Mouse (Mus musculus): ENCODE data around the gene Gm49396. TPM values are rescaled to one million over a fixed set of nuclear protein-coding genes. Genes with fewer than 3 reads are reported as not detected.

Gene Gm49396
- polyA plus RNA-seq, 2 experiments, result 5.0 to 7.3 TPM

DNA sequence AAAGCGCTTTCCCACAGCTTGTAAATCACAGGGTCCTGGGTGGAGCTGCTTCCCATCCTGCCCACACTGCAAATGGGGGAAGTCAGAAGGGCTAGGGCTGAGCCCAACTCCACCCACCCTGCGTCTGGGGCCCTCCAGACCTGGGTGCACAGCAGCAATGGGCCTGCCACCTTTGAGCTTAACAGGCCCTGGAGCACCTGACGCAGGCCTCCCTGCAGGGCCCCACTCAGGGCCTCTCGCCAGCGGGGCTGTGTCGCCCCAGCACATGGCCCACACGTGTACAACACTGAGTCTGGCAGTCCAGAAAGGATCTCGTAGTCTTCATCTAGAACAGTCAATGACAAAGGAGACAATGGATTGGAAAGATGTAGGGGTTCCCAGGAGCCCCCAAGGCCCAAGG lies 16.8 kb downstream of the Gm49396 start:
- WGBS, result 92% methylated on average over 8 of the region's 8 CpGs
- Histone ChIP-seq H3K4me3 (replicated peaks; ENCODE audit: low read length) (no peak overlapping the region), H3K36me3 (ENCODE audit: control insufficient read depth, insufficient read depth, low read length) (peaks cover 100% of the 10 kb centered on the region), H3K4me1 (ENCODE audit: control insufficient read depth, insufficient read depth, low read length) (no peaks in the 10 kb centered on the region), H3K9me3 (ENCODE audit: control insufficient read depth, low read length) (no peaks in the 10 kb centered on the region), H3K27me3 (ENCODE audit: control insufficient read depth, insufficient read depth, low read length) (no peaks in the 10 kb centered on the region), H3K9ac (ENCODE audit: low read depth, low read length, severe bottlenecking) (no peak overlapping the region), H3K4me2 (replicated peaks; ENCODE audit: low read depth, low read length, severe bottlenecking) (no peak overlapping the region), H3K27ac (replicated peaks; ENCODE audit: low read depth, low read length) (no peak overlapping the region)
- TF ChIP-seq POLR2A (IDR thresholded peaks at IDR 0.05; ENCODE audit: borderline replicate concordance, extremely low read depth, insufficient read depth, insufficient read length), result no peak
- DNase-seq (ENCODE audit: low spot score) (no peak), ATAC-seq (ENCODE audit: low FRiP score, low read depth) (no peak)

DNA sequence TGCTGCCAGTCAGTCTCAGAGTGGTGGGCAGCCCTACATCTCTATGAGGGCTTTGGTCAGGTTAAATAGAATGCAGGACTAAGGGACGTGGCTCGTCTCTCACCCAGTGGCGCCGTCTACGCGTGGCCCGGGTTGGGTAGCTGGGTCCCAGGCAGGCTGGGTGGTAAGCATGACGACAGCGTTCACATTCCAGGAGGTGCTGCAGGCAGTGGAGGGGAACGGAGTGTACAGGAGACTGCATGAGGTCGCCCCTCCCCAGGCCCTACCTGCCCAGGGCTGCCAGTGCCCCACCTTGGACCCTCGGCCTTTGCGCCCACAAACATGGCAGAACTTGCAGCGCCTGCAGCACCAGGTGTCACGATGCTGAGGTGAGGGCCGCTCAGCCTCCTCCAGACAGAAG lies 18.4 kb downstream of the Gm49396 start:
- ATAC-seq (ENCODE audit: low FRiP score, low read depth), result no peak
- TF ChIP-seq POLR2A (IDR thresholded peaks at IDR 0.05; ENCODE audit: borderline replicate concordance, extremely low read depth, insufficient read depth, insufficient read length), result no peak
- DNase-seq (ENCODE audit: low spot score), result no peak
- Histone ChIP-seq H3K4me3 (replicated peaks; ENCODE audit: low read length) (no peak overlapping the region), H3K36me3 (ENCODE audit: control insufficient read depth, insufficient read depth, low read length) (peaks cover 100% of the 10 kb centered on the region), H3K9ac (ENCODE audit: low read depth, low read length, severe bottlenecking) (no peak overlapping the region), H3K27ac (replicated peaks; ENCODE audit: low read depth, low read length) (no peak overlapping the region), H3K27me3 (ENCODE audit: control insufficient read depth, insufficient read depth, low read length) (no peaks in the 10 kb centered on the region), H3K4me1 (ENCODE audit: control insufficient read depth, insufficient read depth, low read length) (0 out of 2 replicates have a peak, but pooled peaks cover under 1% of the 10 kb centered on the region), H3K9me3 (ENCODE audit: control insufficient read depth, low read length) (no peaks in the 10 kb centered on the region), H3K4me2 (replicated peaks; ENCODE audit: low read depth, low read length, severe bottlenecking) (no peak overlapping the region)
- WGBS, result 95% methylated on average over 16 of the region's 16 CpGs

DNA sequence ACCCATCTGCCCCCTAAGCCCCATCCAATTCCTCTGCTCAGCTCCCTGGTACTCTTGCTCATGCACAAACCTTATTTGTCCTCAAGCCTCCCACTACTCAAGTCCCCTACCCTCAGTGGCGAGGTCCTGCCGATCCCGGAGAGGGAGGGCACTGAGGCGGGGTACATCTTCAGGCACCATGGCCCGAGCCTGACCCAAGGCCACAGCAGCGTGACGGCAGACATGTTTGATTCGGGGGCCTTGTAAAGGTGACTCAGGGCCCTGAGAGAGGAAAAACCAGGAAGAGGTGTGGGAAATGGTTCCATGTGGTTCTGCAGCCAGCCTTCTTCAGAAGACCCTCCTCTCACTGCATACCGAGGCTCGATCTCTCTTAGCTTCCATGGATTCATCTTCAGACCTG lies 21.2 kb downstream of the Gm49396 start:
- no peak overlapping the region for H3K9ac ChIP-seq (ENCODE audit: low read depth, low read length, severe bottlenecking)
- WGBS, result 97% methylated on average over 10 of the region's 10 CpGs
- H3K27ac ChIP-seq (replicated peaks; ENCODE audit: low read depth, low read length), result no peak overlapping the region
- H3K27me3 ChIP-seq (ENCODE audit: control insufficient read depth, insufficient read depth, low read length), result no peaks in the 10 kb centered on the region
- no peaks in the 10 kb centered on the region for H3K9me3 ChIP-seq (ENCODE audit: control insufficient read depth, low read length)
- DNase-seq (ENCODE audit: low spot score), result no peak
- no peak for ATAC-seq (ENCODE audit: low FRiP score, low read depth)
- H3K4me2 ChIP-seq (replicated peaks; ENCODE audit: low read depth, low read length, severe bottlenecking), result no peak overlapping the region
- no peak overlapping the region for H3K4me3 ChIP-seq (replicated peaks; ENCODE audit: low read length)
- H3K4me1 ChIP-seq (ENCODE audit: control insufficient read depth, insufficient read depth, low read length), result peaks cover 11% of the 10 kb centered on the region
- peaks cover 74% of the 10 kb centered on the region for H3K36me3 ChIP-seq (ENCODE audit: control insufficient read depth, insufficient read depth, low read length)
- TF ChIP-seq POLR2A (IDR thresholded peaks at IDR 0.05; ENCODE audit: borderline replicate concordance, extremely low read depth, insufficient read depth, insufficient read length), result no peak

DNA sequence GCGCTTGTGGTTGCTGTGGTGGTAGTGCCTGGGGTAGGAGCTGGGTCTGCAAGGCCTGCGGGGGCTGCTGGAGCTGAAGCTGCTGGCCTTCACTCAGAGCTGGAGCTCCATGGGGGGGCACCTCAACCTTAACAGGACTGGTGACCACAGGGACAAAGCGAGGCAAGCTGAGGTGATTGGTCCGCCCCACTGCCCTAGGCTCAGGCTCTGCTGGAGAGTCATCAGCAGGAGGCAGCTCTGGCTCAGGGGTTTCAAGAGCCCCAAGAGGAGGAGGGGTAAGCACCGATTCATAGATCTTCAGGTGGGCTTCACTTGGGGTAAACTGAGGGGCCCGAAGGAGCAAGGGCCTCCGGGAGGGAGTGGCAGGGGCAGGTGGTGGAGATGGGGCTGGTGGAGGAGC lies 22.0 kb downstream of the Gm49396 start:
- Histone ChIP-seq H3K9me3 (ENCODE audit: control insufficient read depth, low read length) (no peaks in the 10 kb centered on the region), H3K4me2 (replicated peaks; ENCODE audit: low read depth, low read length, severe bottlenecking) (no peak overlapping the region), H3K27ac (replicated peaks; ENCODE audit: low read depth, low read length) (no peak overlapping the region), H3K4me3 (replicated peaks; ENCODE audit: low read length) (no peak overlapping the region), H3K9ac (ENCODE audit: low read depth, low read length, severe bottlenecking) (no peak overlapping the region), H3K36me3 (ENCODE audit: control insufficient read depth, insufficient read depth, low read length) (peaks cover 66% of the 10 kb centered on the region), H3K4me1 (ENCODE audit: control insufficient read depth, insufficient read depth, low read length) (peaks cover 14% of the 10 kb centered on the region), H3K27me3 (ENCODE audit: control insufficient read depth, insufficient read depth, low read length) (no peaks in the 10 kb centered on the region)
- 95% methylated on average over 7 of the region's 7 CpGs for WGBS
- no peak for TF ChIP-seq POLR2A (IDR thresholded peaks at IDR 0.05; ENCODE audit: borderline replicate concordance, extremely low read depth, insufficient read depth, insufficient read length)
- ATAC-seq (ENCODE audit: low FRiP score, low read depth) (no peak), DNase-seq (ENCODE audit: low spot score) (no peak)

DNA sequence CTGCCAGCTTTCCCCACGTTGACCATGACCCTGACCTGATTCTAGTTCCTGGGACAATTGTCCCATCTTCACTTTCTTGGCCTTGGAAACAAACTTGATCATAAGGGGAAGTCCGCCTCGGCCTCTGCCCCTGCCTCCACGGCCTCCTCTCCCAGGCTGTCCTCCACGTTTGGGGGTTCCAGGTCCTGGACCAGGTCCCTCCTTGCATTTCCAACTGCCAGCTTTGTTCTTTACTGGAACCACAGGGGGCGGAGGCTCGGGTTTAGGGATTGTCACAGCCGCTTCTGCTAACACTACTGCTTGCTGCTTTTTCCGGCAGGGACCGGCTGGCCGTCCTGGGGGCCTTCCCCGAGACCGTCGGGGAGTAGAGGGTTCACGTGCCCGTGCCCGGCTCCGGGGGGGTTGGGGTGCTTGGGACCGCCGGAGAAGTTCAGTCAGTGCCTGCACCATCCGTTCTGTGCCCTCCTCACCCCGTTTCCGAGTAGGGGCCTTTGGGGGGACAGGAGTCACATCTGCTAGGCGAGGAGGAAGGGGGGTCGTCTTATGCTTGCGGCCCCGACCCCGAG lies 23.4 kb downstream of the Gm49396 start:
- no peak for ATAC-seq (ENCODE audit: low FRiP score, low read depth)
- no peak overlapping the region for H3K27ac ChIP-seq (replicated peaks; ENCODE audit: low read depth, low read length)
- H3K9ac ChIP-seq (ENCODE audit: low read depth, low read length, severe bottlenecking), result 0 out of 2 replicates have a peak overlapping the region, but pooled peaks have one; percentile 98
- 0 out of 2 replicates have a peak overlapping the region, but pooled peaks have one; percentile 96 for H3K4me3 ChIP-seq (replicated peaks; ENCODE audit: low read length)
- peaks cover 52% of the 10 kb centered on the region for H3K36me3 ChIP-seq (ENCODE audit: control insufficient read depth, insufficient read depth, low read length)
- H3K27me3 ChIP-seq (ENCODE audit: control insufficient read depth, insufficient read depth, low read length), result no peaks in the 10 kb centered on the region
- peaks cover 14% of the 10 kb centered on the region for H3K4me1 ChIP-seq (ENCODE audit: control insufficient read depth, insufficient read depth, low read length)
- no peak overlapping the region; the same call in 1 of the 2 replicates for H3K4me2 ChIP-seq (replicated peaks; ENCODE audit: low read depth, low read length, severe bottlenecking)
- no peak for DNase-seq (ENCODE audit: low spot score)
- TF ChIP-seq POLR2A (IDR thresholded peaks at IDR 0.05; ENCODE audit: borderline replicate concordance, extremely low read depth, insufficient read depth, insufficient read length), result no peak
- WGBS, result 86% methylated on average over 28 of the region's 28 CpGs
- H3K9me3 ChIP-seq (ENCODE audit: control insufficient read depth, low read length), result no peaks in the 10 kb centered on the region
